Mouse (Mus musculus) ZHBTc4 (cell line): ENCODE results near the gene Pigv.
A peak's percentile ranks its signal among the peaks of the same experiment; 100 is the strongest.

Source experiments
- DNase-seq: peaks from one replicate; pipeline ENCODE4 v3.0.0-alpha.2; 2011; ENCODE audit warnings: low read depth, low spot score

The Pigv gene

DNA sequence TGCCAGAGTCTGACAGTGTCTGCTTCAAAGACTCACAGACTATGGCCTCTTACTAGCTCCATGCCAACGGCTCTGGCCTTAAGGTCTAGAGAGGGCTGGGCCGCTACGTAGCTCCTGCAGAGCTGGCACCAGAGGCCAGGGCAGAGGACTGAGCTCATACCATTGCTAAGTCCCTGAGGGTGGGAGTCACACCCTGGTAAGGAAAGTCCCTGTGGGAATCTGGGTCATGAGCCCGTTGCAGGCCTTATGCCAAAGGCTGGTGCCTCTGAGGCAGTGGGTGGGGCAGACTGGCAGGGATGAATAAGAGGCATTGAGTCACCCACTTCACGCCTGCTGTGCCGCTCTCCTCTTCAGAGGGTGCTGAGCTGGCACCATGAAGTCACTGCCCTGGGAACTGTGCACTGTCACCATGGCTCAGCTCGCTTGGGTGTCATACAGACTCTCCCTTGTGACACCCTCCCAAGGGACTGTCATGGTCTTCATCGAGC lies 58.1 kb downstream of the Pigv start:
- DNase-seq: no peak

DNA sequence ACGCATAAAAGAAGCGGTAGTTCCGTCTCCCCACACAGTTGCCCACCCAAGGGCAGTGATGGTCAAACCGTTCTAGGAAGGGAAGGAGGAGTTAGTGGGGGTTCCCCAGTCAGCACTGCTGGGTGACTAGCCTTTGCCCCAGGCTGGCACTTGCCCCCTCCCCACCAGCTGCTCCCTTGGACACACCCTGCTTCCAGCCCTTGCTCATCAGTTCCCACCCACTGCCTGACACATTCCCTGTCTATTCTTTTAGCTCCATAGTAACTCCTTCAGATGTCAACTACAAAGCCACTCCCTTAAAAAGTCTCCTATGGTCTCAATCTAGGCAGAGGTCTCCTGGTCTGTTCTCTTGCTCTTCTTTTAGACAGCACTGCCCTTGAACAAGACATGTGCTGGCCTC lies 58.6 kb downstream of the Pigv start:
- no peak for DNase-seq

- DNase-seq: no peak
These were observed 59.4 kb downstream of the Pigv start for GRCm38 (mm10) chr4:133613026-133613425.

GRCm38 (mm10) chr4:133612416-133612815 lies 60.0 kb downstream of the Pigv start:
- peak; percentile 70 for DNase-seq

DNA sequence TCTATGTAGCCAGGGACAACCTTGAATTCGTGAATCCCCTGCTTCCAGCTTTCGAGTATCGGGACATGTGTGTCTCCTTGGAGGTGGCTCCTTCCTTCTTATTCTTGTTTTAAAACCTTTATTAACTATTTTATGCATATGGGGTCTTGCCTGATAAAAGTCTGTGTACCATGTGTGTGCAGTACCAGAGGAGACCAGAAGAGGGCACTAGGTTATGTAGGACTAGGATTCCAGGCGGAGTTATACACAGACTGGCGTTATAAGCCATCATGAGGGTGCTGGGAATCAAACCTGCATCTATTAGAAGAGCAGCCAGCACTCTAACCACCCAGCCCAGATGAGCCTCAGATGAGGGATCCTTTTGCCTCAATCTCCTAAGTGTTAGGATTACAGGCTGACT lies 60.6 kb downstream of the Pigv start:
- peak; percentile 86 for DNase-seq
